Mouse (Mus musculus) CH12.LX (cell line): Measurements from ENCODE around the gene Cd48. TPM values are rescaled to one million over a fixed set of nuclear protein-coding genes. Genes with fewer than 3 reads are reported as not detected.

ENCODE experiments used
- DNase-seq: peaks from one replicate; pipeline ENCODE4 v3.0.0-alpha.2; 2013; ENCODE audit errors: extremely low read depth
- H3K27ac ChIP-seq: 2 replicates; pipeline ENCODE4 v1.5.1; 2012; ENCODE audit warnings: low read depth, mild to moderate bottlenecking, control low read depth, moderate library complexity; ENCODE audit not compliant: insufficient read depth
- H3K27me3 ChIP-seq: replicated peaks from 2 replicates; pipeline ENCODE3; 2012; ENCODE audit warnings: inconsistent platforms
- H3K36me3 ChIP-seq, 2 experiments: replicated peaks in 1 of 2; 2 replicates each; pipeline versions ENCODE3 to v1.6.1; 2012; ENCODE audit warnings: inconsistent platforms in 1 of 2, low read length in 1 of 2, mild to moderate bottlenecking in 1 of 2, mixed read lengths in 1 of 2, moderate library complexity in 1 of 2; ENCODE audit not compliant: control insufficient read depth in 1 of 2, insufficient read depth in 1 of 2
- H3K4me1 ChIP-seq, 2 experiments: 2 replicates each; pipeline ENCODE4 v1.6.1; 2012; ENCODE audit warnings: inconsistent platforms in 1 of 2, moderate library complexity in 1 of 2; ENCODE audit not compliant: insufficient read depth in 2 of 2, control insufficient read depth in 1 of 2
- H3K4me2 ChIP-seq: 2 replicates; pipeline ENCODE4 v1.6.1; 2012; ENCODE audit warnings: low read depth, mild to moderate bottlenecking, control low read depth; ENCODE audit not compliant: poor library complexity, insufficient read depth, severe bottlenecking
- H3K4me3 ChIP-seq, 3 experiments: fragments of 150-350 bp in 1 of 3; sonication (generic) in 1 of 3; replicated peaks in 1 of 3; 2 replicates each; pipeline versions ENCODE3 to v1.5.1; 2011 to 2012; ENCODE audit warnings: low read depth in 2 of 3, low read length in 2 of 3, mild to moderate bottlenecking in 2 of 3, moderate library complexity in 2 of 3, control low read depth in 1 of 3, improper control_type of control experiment in 1 of 3, inconsistent platforms in 1 of 3, mixed read lengths in 1 of 3; ENCODE audit not compliant: poor library complexity in 1 of 3
- H3K79me2 ChIP-seq: replicated peaks from 2 replicates; pipeline ENCODE4 v1.6.1; 2012; ENCODE audit warnings: mild to moderate bottlenecking, moderate library complexity; ENCODE audit not compliant: control insufficient read depth, poor library complexity, insufficient read depth, severe bottlenecking; ENCODE audit errors: extremely low read depth
- H3K9ac ChIP-seq: 2 replicates; pipeline ENCODE4 v1.6.1; 2012; ENCODE audit warnings: low read depth, mild to moderate bottlenecking, control low read depth, moderate library complexity; ENCODE audit not compliant: insufficient read depth
- H3K9me3 ChIP-seq: replicated peaks from 2 replicates; pipeline ENCODE3; 2012; ENCODE audit warnings: low read length, inconsistent platforms, mixed read lengths
- BHLHE40 ChIP-seq: IDR thresholded peaks from 2 replicates; pipeline ENCODE4 v1.6.1; 2011; ENCODE audit warnings: mild to moderate bottlenecking, low read depth, low read length, improper control_type of control experiment
- CHD1 ChIP-seq: IDR thresholded peaks from 2 replicates; pipeline ENCODE4 v1.6.1; 2012; ENCODE audit warnings: low read depth, low read length, improper control_type of control experiment, inconsistent platforms
- CHD2 ChIP-seq: IDR thresholded peaks from 2 replicates; pipeline ENCODE4 v1.6.1; 2011; ENCODE audit warnings: low read length, improper control_type of control experiment
- CTCF ChIP-seq, 2 experiments: IDR thresholded peaks in 1 of 2; conservative IDR thresholded peaks in 1 of 2; 2 replicates each; pipeline ENCODE4 v1.5.1; 2011 to 2012; ENCODE audit warnings: low read depth in 2 of 2, low read length in 2 of 2, improper control_type of control experiment in 1 of 2, inconsistent platforms in 1 of 2, mild to moderate bottlenecking in 1 of 2, moderate library complexity in 1 of 2
- E2F4 ChIP-seq: IDR thresholded peaks from 2 replicates; pipeline ENCODE4 v1.6.1; 2011; ENCODE audit warnings: low read depth, low read length, improper control_type of control experiment; ENCODE audit not compliant: insufficient replicate concordance
- EP300 ChIP-seq: IDR thresholded peaks from 2 replicates; pipeline ENCODE4 v1.6.1; 2011; ENCODE audit warnings: low read length, improper control_type of control experiment
- ETS1 ChIP-seq: conservative IDR thresholded peaks from 2 replicates; pipeline ENCODE4 v1.6.1; 2012; ENCODE audit warnings: low read depth, mild to moderate bottlenecking, inconsistent platforms, low read length, improper control_type of control experiment, moderate library complexity
- HCFC1 ChIP-seq: IDR thresholded peaks from 2 replicates; pipeline ENCODE4 v1.6.1; 2012; ENCODE audit warnings: low read depth, mild to moderate bottlenecking, inconsistent platforms, low read length, improper control_type of control experiment
- IRF4 ChIP-seq: IDR thresholded peaks from 2 replicates; pipeline ENCODE4 v1.6.1; 2014; ENCODE audit warnings: low read depth, mild to moderate bottlenecking, inconsistent platforms, low read length, improper control_type of control experiment
- JUN ChIP-seq: IDR thresholded peaks from 2 replicates; pipeline ENCODE4 v1.6.1; 2011; ENCODE audit warnings: low read depth, mild to moderate bottlenecking, low read length, improper control_type of control experiment, moderate library complexity; ENCODE audit not compliant: insufficient read depth
- JUND ChIP-seq: conservative IDR thresholded peaks from 2 replicates; pipeline ENCODE4 v1.6.1; 2011; ENCODE audit warnings: low read depth, low read length, improper control_type of control experiment
- MAFK ChIP-seq: IDR thresholded peaks from 2 replicates; pipeline ENCODE4 v1.6.1; 2011; ENCODE audit warnings: low read length, improper control_type of control experiment; ENCODE audit not compliant: insufficient replicate concordance
- MAX ChIP-seq: IDR thresholded peaks from 2 replicates; pipeline ENCODE4 v1.6.1; 2011; ENCODE audit warnings: low read length, improper control_type of control experiment
- MAZ ChIP-seq: IDR thresholded peaks from 2 replicates; pipeline ENCODE4 v1.6.1; 2012; ENCODE audit warnings: low read depth, mild to moderate bottlenecking, inconsistent platforms, low read length, improper control_type of control experiment, moderate library complexity
- MEF2A ChIP-seq: IDR thresholded peaks from 2 replicates; pipeline ENCODE4 v1.6.1; 2014; ENCODE audit warnings: low read depth, mild to moderate bottlenecking, inconsistent platforms, low read length, improper control_type of control experiment, borderline replicate concordance
- MXI1 ChIP-seq: IDR thresholded peaks from 2 replicates; pipeline ENCODE4 v1.6.1; 2011; ENCODE audit warnings: mild to moderate bottlenecking, low read depth, low read length, improper control_type of control experiment
- NELFE ChIP-seq: IDR thresholded peaks from 2 replicates; pipeline ENCODE4 v1.6.1; 2011; ENCODE audit warnings: low read depth, low read length, improper control_type of control experiment
- POLR2A ChIP-seq: IDR thresholded peaks from 2 replicates; pipeline ENCODE4 v1.6.1; 2011; ENCODE audit warnings: low read depth, mild to moderate bottlenecking, improper control_type of control experiment, low read length
- POLR2AphosphoS2 ChIP-seq: IDR thresholded peaks from 2 replicates; pipeline ENCODE4 v1.6.1; 2011; ENCODE audit warnings: low read depth, low read length, improper control_type of control experiment
- RCOR1 ChIP-seq: conservative IDR thresholded peaks from 2 replicates; pipeline ENCODE4 v1.6.1; 2012; ENCODE audit warnings: low read depth, mild to moderate bottlenecking, inconsistent platforms, low read length, improper control_type of control experiment
- SIN3A ChIP-seq: IDR thresholded peaks from 2 replicates; pipeline ENCODE4 v1.6.1; 2012; ENCODE audit warnings: low read length, improper control_type of control experiment, inconsistent platforms
- SMC3 ChIP-seq: IDR thresholded peaks from 2 replicates; pipeline ENCODE4 v1.6.1; 2011; ENCODE audit warnings: low read depth, low read length, improper control_type of control experiment
- TBP ChIP-seq: conservative IDR thresholded peaks from 2 replicates; pipeline ENCODE4 v1.6.1; 2011; ENCODE audit warnings: low read depth, low read length, improper control_type of control experiment
- TCF12 ChIP-seq: IDR thresholded peaks from 2 replicates; pipeline ENCODE4 v1.6.1; 2014; ENCODE audit warnings: low read depth, mild to moderate bottlenecking, inconsistent platforms, low read length, improper control_type of control experiment
- UBTF ChIP-seq: IDR thresholded peaks from 2 replicates; pipeline ENCODE4 v1.6.1; 2012; ENCODE audit warnings: low read depth, mild to moderate bottlenecking, inconsistent platforms, low read length, improper control_type of control experiment, moderate library complexity
- USF1 ChIP-seq: IDR thresholded peaks from 2 replicates; pipeline ENCODE4 v1.6.1; 2014; ENCODE audit warnings: low read depth, mild to moderate bottlenecking, inconsistent platforms, low read length, improper control_type of control experiment
- ZC3H11A ChIP-seq: IDR thresholded peaks from 2 replicates; pipeline ENCODE4 v1.6.1; 2012; ENCODE audit warnings: low read depth, mild to moderate bottlenecking, inconsistent platforms, low read length, improper control_type of control experiment
- ZKSCAN1 ChIP-seq: IDR thresholded peaks from 2 replicates; pipeline ENCODE4 v1.6.1; 2012; ENCODE audit warnings: low read depth, inconsistent platforms, low read length, improper control_type of control experiment, borderline replicate concordance
- ZMIZ1 ChIP-seq: IDR thresholded peaks from 2 replicates; pipeline ENCODE4 v1.6.1; 2012; ENCODE audit warnings: low read depth, mild to moderate bottlenecking, inconsistent platforms, low read length, improper control_type of control experiment
- dilution Hi-C: fragments of 300-500 bp; cut with MboI; formaldehyde crosslinking; loops from 2 replicates; pipeline ENCODE4 v1.14.3; 2020; ENCODE audit warnings: low sequenced_read_pairs; ENCODE audit not compliant: extremely low pct_unique_long_range_greater_than_20kb, extremely low pct_ligation_motif_present
- in situ Hi-C: fragments of 300-500 bp; cut with MboI; formaldehyde crosslinking; loops from 3 replicates; pipeline ENCODE4 v1.14.3; 2019; ENCODE audit warnings: low sequenced_read_pairs, low pct_ligation_motif_present, low pct_unique_long_range_greater_than_20kb, mixed read lengths
- polyA plus RNA-seq: library from polyadenylated mRNA; unstranded; fragments of >175 nt; gene quantifications from 2 replicates; pipeline ENCODE4 v1.2.1, GENCODE M21; 2012; ENCODE audit warnings: low read depth; ENCODE audit not compliant: insufficient read length
- total RNA-seq, 2 experiments: library from RNA; depleted of rRNA; stranded (reverse); fragments of 300-350 nt in 1 of 2; fragments of >200 nt in 1 of 2; gene quantifications; 2 replicates each; pipeline ENCODE4 v1.2.3; 2012 to 2014

The Cd48 gene
- total and polyA plus RNA-seq, 3 experiments, result 65.0 to 218 (median 80.3) TPM

GRCm38 (mm10) chr1:171684923-171685322 lies 3.1 kb downstream of the Cd48 start (continued):
- peak; percentile 87 for TF ChIP-seq JUN
- TF ChIP-seq CTCF (conservative IDR thresholded peaks at IDR 0.05 in 1 of 2, IDR thresholded peaks at IDR 0.05 in 1 of 2; ENCODE audit: low read depth in 2 of 2, low read length in 2 of 2), result peak in 1 of 2 experiments; percentile 54; a peak in 2 of 4 replicates
- TF ChIP-seq HCFC1, result no peak
- peak; percentile 80 for TF ChIP-seq MEF2A
- TF ChIP-seq MAZ, result no peak; the same call in 1 of the 2 replicates
- TF ChIP-seq EP300, result peak; percentile 95
- TF ChIP-seq USF1, result no peak
- TF ChIP-seq CHD2, result no peak
- no peak for TF ChIP-seq ZC3H11A
- no peak for TF ChIP-seq ZKSCAN1
- TF ChIP-seq CHD1, result no peak
- TF ChIP-seq RCOR1, result no peak; the same call in 1 of the 2 replicates
- peak; percentile 30 for TF ChIP-seq SMC3
- TF ChIP-seq POLR2AphosphoS2, result no peak
- TF ChIP-seq MAX, result peak; percentile 44; the same call in 1 of the 2 replicates
- peak; percentile 77 for TF ChIP-seq TCF12
- TF ChIP-seq MAFK, result 0 out of 2 replicates have a peak, but pooled peaks have one; percentile 5
- TF ChIP-seq, all 38 proteins: peak for 18

- H3K9ac ChIP-seq, result no peak overlapping the region
- H3K9me3 ChIP-seq, result peaks cover under 1% of the 10 kb centered on the region
- no peak overlapping the region for H3K4me2 ChIP-seq
- dilution Hi-C loops, result no loop called here
- in situ Hi-C loops, result no loop called here
- peaks cover 37% of the 10 kb centered on the region for H3K79me2 ChIP-seq
- TF ChIP-seq ZKSCAN1 (no peak), MXI1 (no peak), JUND (no peak), CTCF (conservative IDR thresholded peaks at IDR 0.05 in 1 of 2, IDR thresholded peaks at IDR 0.05 in 1 of 2; ENCODE audit: low read depth in 2 of 2, low read length in 2 of 2) (no peak), JUN (no peak), IRF4 (no peak), POLR2A (no peak), ETS1 (no peak), UBTF (no peak), EP300 (no peak), TCF12 (no peak), SIN3A (no peak), POLR2AphosphoS2 (no peak), ZC3H11A (no peak), TBP (no peak), E2F4 (no peak), ZMIZ1 (no peak), MAZ (no peak), BHLHE40 (no peak), NELFE (no peak)
- H3K4me1 ChIP-seq, result peaks cover 12 to 54% of the 10 kb centered on the region in 2 experiments
- no peak overlapping the region for H3K27ac ChIP-seq
- DNase-seq, result no peak
- no peaks in the 10 kb centered on the region for H3K27me3 ChIP-seq
- H3K36me3 ChIP-seq, result peaks cover 5 to 30% of the 10 kb centered on the region in 2 experiments
- H3K4me3 ChIP-seq, result no peak overlapping the region
Observed at GRCm38 (mm10) chr1:171687320-171687719, 5.5 kb downstream of the Cd48 start.
